Mouse (Mus musculus) hindbrain, embryonic 13.5 days (tissue): Measurements from ENCODE around the gene Stx16. TPM values are rescaled to one million over a fixed set of nuclear protein-coding genes. Genes with fewer than 3 reads are reported as not detected.
A peak's percentile ranks its signal among the peaks of the same experiment; 100 is the strongest.

Experiments
- ATAC-seq: fragments of 200-750 bp; cut with Nextera tagmentation; 2 replicates; pipeline ENCODE4 v1.8.0; 2017; ENCODE audit warnings: moderate TSS enrichment; ENCODE audit not compliant: low FRiP score
- H3K27ac ChIP-seq: fragments of 300-500 bp; sonication (generic); 2 replicates; pipeline ENCODE4 v1.5.1; 2015; ENCODE audit warnings: inconsistent platforms, mild to moderate bottlenecking, moderate library complexity
- H3K27me3 ChIP-seq: fragments of 300-500 bp; sonication (generic); 2 replicates; pipeline ENCODE4 v1.6.1; 2015; ENCODE audit warnings: mild to moderate bottlenecking, inconsistent platforms
- H3K36me3 ChIP-seq: fragments of 300-500 bp; sonication (generic); 2 replicates; pipeline ENCODE4 v1.6.1; 2015; ENCODE audit warnings: mild to moderate bottlenecking, inconsistent platforms
- H3K4me1 ChIP-seq: fragments of 300-500 bp; sonication (generic); replicated peaks from 2 replicates; pipeline ENCODE4 v1.6.1; 2015; ENCODE audit warnings: inconsistent platforms
- H3K4me2 ChIP-seq: fragments of 300-500 bp; sonication (generic); 2 replicates; pipeline ENCODE4 v1.6.1; 2015; ENCODE audit warnings: inconsistent platforms, mild to moderate bottlenecking, moderate library complexity
- H3K4me3 ChIP-seq: fragments of 300-500 bp; sonication (generic); 2 replicates; pipeline ENCODE4 v1.5.1; 2015; ENCODE audit warnings: mild to moderate bottlenecking, inconsistent platforms
- H3K9ac ChIP-seq: fragments of 300-500 bp; sonication (generic); 2 replicates; pipeline ENCODE4 v1.6.1; 2015; ENCODE audit warnings: mild to moderate bottlenecking, inconsistent platforms
- H3K9me3 ChIP-seq: fragments of 300-500 bp; sonication (generic); 2 replicates; pipeline ENCODE4 v1.6.1; 2016; ENCODE audit warnings: inconsistent platforms
- WGBS: fragments of 180-500 bp; shearing (Covaris S2); methylation state at CpG from one replicate; pipeline ENCODE4 v1.1.7; 2015; 5-methylcytosine and 5-hydroxymethylcytosine counted together
- polyA plus RNA-seq: library from polyadenylated mRNA; unstranded; fragments of >200 nt; fragmentation: Nextera tagmentation; extraction: Ambion mirVana; gene quantifications from 2 replicates; pipeline ENCODE4 v1.2.1, GENCODE M21; 2015

Gene Stx16
- 9.6 and 11.9 TPM in 2 replicates for polyA plus RNA-seq

DNA sequence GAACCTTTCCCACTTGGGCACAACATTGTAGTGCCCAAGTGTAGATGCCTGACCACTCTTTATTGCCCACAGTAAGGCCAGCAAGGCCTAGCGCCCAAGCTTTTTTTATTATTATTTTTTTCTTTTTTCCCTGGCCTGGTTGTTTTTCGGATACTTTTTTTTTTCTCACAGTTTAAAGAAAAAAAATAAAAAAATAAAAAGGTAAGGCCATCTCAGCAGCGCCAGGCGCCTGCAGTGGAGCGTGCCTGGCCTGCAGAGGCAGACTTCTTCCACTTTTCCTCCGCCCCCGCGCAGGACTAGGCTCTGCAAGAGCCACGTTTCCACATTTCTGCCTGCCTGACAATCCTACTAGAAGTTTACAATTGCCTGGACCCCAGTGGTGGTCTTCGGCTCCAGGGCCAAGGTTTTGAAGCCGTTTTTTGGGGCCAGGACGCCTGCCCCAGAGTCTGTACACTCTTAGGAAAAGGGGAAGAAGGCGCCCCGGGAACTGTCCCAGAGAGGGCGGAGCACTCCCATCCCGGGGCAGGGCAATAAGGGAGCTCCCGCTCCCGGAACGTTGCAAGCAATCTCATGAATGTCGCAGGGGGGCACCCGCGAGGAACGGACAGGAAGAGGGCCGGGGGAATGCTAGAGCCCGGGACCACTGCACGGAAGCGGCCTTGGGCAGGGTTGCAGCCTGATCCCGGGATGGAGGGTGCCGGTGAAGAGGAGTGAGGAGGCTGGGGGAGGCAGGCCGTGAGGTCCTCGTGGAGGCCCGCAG, at the start of gene Stx16:
TSS of gene Stx16 (plus strand) at position 636 of the 760 bp plus-strand sequence.
- H3K9ac ChIP-seq = peak within 1 kb of the TSS; percentile 78
- no peaks in the 10 kb centered on the region for H3K9me3 ChIP-seq
- ATAC-seq = peak; percentile 93
- WGBS = 2% methylated on average over 32 of the region's 32 CpGs
- H3K27ac ChIP-seq = peak within 1 kb of the TSS; percentile 90
- peak within 1 kb of the TSS; percentile 93 for H3K4me2 ChIP-seq
- no peaks in the 10 kb centered on the region for H3K36me3 ChIP-seq
- peak within 1 kb of the TSS; percentile 74 for H3K4me3 ChIP-seq
- H3K4me1 ChIP-seq = peaks cover 55% of the 10 kb centered on the region
- H3K27me3 ChIP-seq = no peaks in the 10 kb centered on the region

DNA sequence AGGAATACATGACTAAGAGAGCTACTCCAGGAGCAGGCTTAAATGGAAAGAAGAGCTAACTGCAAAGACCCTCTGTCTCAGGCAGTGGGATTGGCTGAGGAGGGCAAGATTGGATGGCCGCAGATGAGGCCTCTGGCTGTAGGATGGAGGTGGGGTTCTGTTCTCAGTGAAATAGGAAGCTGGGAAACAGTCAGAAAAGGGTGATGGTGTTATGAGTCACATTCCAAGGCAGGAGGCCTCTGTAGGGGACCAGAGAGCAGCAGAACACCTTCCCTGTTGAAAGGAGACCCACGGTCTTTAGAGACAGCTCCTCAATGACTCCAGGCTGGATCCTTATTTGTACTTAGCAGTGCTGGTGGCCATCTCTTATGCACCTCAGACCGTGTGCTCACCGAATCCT, 49.7 kb upstream of the Stx16 start:
- no peak for ATAC-seq
- H3K27ac ChIP-seq = no peak overlapping the region
- WGBS = 88% methylated on average over 4 of the region's 4 CpGs
- H3K27me3 ChIP-seq = no peaks in the 10 kb centered on the region
- H3K9ac ChIP-seq = no peak overlapping the region
- H3K4me2 ChIP-seq = no peak overlapping the region
- no peak overlapping the region for H3K4me3 ChIP-seq
- no peaks in the 10 kb centered on the region for H3K36me3 ChIP-seq
- H3K4me1 ChIP-seq = peaks cover 6% of the 10 kb centered on the region; the same call in 1 of the 2 replicates
- no peaks in the 10 kb centered on the region for H3K9me3 ChIP-seq

DNA sequence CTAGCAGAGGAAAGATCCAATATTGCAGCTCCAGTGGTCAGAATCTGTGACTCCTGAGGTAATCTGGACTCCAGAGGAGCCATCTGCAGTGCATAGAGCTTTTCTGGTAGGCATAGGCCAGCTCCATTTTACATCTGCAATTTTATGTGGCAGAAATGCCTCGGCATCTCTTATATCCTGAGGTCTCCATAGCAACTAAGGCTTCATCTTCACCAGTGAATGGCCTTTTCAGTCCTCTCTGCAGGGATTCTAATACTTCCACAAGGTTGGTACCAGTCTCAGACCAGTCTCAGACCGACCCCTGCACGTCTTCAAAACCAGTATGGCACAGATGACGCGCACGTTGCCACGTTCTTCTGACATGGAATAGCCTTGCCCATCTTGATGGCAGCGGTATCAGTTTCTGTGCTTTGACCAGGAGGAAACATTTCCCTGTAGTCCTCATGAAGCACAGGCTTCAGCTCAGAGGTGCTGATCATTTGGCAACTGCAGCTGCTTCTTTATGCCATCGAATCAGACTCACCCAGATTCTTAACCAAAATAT, 42.8 kb upstream of the Stx16 start:
- WGBS = 62% methylated on average over 9 of the region's 9 CpGs
- no peak overlapping the region for H3K4me2 ChIP-seq
- no peak overlapping the region for H3K27ac ChIP-seq
- no peaks in the 10 kb centered on the region for H3K36me3 ChIP-seq
- H3K4me1 ChIP-seq = peaks cover 4% of the 10 kb centered on the region; the same call in 1 of the 2 replicates
- H3K9ac ChIP-seq = no peak overlapping the region
- ATAC-seq = no peak
- no peak overlapping the region for H3K4me3 ChIP-seq
- no peaks in the 10 kb centered on the region for H3K27me3 ChIP-seq
- no peaks in the 10 kb centered on the region for H3K9me3 ChIP-seq

DNA sequence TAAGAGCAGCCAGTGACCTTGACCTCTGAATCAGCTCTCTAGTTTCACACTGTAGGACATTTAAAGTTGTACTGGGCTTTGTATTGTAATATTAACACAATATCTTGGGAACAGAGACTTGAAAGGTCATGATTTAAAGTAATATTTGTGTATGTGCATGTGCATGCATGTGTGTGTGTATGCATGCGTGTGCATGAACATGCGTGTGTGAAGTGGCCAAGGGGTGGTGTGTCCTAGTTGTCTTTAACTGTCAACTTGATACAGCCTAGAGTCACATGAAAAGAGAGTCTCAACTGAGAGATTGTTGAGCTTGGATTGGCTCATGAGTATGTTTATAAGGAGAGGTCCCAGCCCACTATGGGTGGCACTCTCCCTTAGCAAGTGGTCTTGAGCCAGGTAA, 28.5 kb upstream of the Stx16 start:
- Histone ChIP-seq H3K9me3 (no peaks in the 10 kb centered on the region), H3K4me1 (peaks cover 35% of the 10 kb centered on the region), H3K9ac (no peak overlapping the region), H3K27me3 (no peaks in the 10 kb centered on the region), H3K36me3 (no peaks in the 10 kb centered on the region), H3K4me2 (no peak overlapping the region), H3K4me3 (no peak overlapping the region), H3K27ac (no peak overlapping the region)
- ATAC-seq = no peak
- WGBS = 99% methylated on average over 2 of the region's 2 CpGs

DNA sequence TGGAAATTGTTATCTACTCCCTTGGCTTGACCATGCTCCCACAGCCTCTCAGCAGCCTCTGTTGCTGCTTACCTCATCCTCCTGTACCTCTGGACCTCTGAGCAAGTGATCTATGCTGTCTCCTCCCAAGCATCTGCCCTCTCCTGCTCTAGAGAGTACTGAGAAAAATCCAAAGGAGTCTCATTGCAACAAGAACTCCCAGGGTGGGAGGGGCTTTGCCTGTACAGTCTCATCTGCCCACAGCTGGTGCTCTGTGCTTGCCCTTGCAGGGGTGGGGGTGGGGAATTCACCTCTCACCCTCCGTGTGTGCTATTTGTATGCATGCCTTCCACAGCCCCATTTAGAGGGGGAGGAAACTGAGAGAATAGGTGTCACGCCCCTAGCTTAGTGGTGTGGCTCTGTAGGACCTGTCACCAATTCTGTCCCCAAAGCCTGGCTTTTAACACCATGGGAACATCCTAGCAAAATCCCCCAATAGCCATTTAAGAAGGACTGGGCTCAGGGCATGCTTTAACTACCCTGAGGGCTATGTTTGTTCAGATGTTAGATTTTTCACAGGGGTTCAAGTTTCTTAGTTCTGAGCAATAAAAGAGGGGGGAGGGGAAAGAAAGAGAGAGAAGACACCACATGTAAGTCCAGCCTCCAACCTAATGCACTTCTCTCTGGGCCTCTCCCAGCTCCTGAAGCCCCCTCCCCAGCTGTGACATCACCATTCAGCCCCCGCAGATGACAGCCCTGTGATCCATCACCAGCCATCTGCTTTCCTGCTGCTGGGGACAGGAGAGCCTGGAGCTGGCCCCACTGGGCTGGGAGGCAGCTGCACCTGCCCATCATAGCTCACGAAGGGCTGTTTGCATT, 26.4 kb upstream of the Stx16 start:
- no peaks in the 10 kb centered on the region for H3K36me3 ChIP-seq
- no peak overlapping the region for H3K4me3 ChIP-seq
- under 1% methylated on average over 4 of the region's 4 CpGs for WGBS
- no peaks in the 10 kb centered on the region for H3K27me3 ChIP-seq
- peak; percentile 90 for ATAC-seq
- H3K27ac ChIP-seq = peak overlapping the region; percentile 81
- no peak overlapping the region for H3K9ac ChIP-seq
- peaks cover 42% of the 10 kb centered on the region for H3K4me1 ChIP-seq
- H3K4me2 ChIP-seq = no peak overlapping the region
- no peaks in the 10 kb centered on the region for H3K9me3 ChIP-seq

DNA sequence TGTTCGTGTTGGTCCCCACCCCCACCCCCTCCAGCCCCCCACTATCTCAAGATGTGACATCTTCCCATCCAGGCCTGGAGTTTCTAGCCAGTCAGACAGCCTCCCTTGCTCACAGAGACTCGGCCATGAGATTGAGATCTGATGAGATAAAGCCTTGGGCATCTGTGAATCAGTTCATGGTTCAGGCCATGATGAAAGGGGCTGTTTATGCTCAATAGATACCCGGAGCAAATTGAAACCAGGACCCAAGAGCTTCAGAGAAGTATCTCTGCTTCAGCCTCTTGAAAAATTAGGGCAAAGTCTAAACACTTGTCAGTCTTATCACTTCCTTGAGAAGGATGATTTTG, 25.8 kb upstream of the Stx16 start:
- Histone ChIP-seq H3K9me3 (no peaks in the 10 kb centered on the region), H3K4me3 (no peak overlapping the region), H3K4me1 (peaks cover 42% of the 10 kb centered on the region), H3K36me3 (no peaks in the 10 kb centered on the region), H3K27me3 (no peaks in the 10 kb centered on the region), H3K27ac (peak overlapping the region; percentile 81), H3K9ac (no peak overlapping the region), H3K4me2 (no peak overlapping the region)
- WGBS = 1% methylated on average over 3 of the region's 3 CpGs
- no peak for ATAC-seq

DNA sequence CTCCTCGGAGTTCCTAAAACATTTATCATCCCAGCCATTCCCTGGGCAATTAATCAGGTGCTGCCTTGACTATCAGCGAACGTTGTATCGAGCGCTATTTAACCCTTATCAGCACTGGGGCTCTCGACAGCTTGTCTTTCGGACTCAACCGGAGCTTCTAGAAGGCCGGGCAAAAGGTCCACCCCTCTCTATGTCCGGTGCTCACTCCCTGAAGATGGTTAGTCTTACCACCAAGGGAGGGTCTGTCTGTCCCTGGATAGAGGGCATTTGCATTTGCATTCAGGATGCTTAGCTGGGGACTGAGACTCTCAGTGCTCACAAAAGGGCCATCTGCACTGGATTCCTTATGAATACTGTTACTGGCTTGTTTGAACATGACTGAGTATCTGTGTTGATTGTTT, 25.0 kb upstream of the Stx16 start:
- Histone ChIP-seq H3K9ac (no peak overlapping the region), H3K27ac (peak overlapping the region; percentile 81), H3K4me3 (no peak overlapping the region), H3K4me2 (peak overlapping the region; percentile 34), H3K27me3 (no peaks in the 10 kb centered on the region), H3K36me3 (no peaks in the 10 kb centered on the region), H3K4me1 (peaks cover 42% of the 10 kb centered on the region), H3K9me3 (no peaks in the 10 kb centered on the region; the same call in 1 of the 2 replicates)
- WGBS = 3% methylated on average over 10 of the region's 10 CpGs
- no peak for ATAC-seq

DNA sequence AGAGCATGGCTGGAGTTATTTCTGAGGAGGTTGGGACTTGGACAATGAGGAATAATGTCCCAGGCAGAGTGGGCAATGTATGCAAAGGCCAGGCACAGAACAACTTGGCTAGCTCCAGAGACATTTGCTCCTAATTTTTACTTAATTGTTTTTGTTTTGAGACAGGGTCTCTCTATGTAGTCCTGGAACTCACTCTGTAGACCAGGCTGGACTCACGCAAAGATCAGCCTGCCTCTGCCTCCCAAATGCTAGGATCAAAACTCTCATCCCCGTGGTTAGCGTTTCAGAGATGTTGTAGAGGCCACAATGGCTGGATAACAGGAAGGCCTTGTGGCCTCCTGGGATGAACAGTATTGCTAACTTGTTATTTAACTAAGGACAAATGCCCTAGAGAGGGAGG, 21.6 kb upstream of the Stx16 start:
- no peak overlapping the region for H3K4me3 ChIP-seq
- no peak overlapping the region for H3K27ac ChIP-seq
- no peak overlapping the region for H3K9ac ChIP-seq
- peaks cover 38% of the 10 kb centered on the region for H3K4me1 ChIP-seq
- H3K9me3 ChIP-seq = no peaks in the 10 kb centered on the region; the same call in 1 of the 2 replicates
- no peak overlapping the region for H3K4me2 ChIP-seq
- H3K36me3 ChIP-seq = no peaks in the 10 kb centered on the region
- 0 out of 2 replicates have a peak, but pooled peaks cover 3% of the 10 kb centered on the region for H3K27me3 ChIP-seq
- no peak for ATAC-seq
- 96% methylated on average over 3 of the region's 3 CpGs for WGBS

DNA sequence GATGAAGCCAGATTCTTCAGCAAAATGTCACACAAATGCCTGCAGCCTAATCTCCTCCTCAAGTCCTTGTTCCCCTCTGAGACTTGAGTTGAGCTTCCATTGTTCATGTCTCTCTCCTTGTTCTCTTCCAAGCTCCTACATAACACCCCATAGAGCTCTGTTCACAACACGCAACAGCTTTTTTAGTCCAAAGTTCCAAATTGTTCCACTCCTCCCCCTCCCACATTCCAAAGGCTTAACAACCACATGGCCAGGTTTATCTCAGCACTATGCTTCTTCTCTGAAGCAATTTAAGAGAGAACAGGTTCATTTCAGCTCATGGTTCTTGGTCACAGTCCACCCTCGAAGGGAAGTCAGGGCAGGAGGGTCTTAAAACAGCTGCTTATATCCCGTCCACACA, 18.4 kb upstream of the Stx16 start:
- ATAC-seq = no peak
- Histone ChIP-seq H3K9me3 (no peaks in the 10 kb centered on the region; the same call in 1 of the 2 replicates), H3K36me3 (no peaks in the 10 kb centered on the region), H3K4me3 (no peak overlapping the region), H3K27me3 (peaks cover 5% of the 10 kb centered on the region; the same call in 1 of the 2 replicates), H3K27ac (no peak overlapping the region), H3K9ac (no peak overlapping the region), H3K4me2 (no peak overlapping the region), H3K4me1 (peaks cover 12% of the 10 kb centered on the region; the same call in 1 of the 2 replicates)
- WGBS = 85% methylated on average over 3 of the region's 3 CpGs

DNA sequence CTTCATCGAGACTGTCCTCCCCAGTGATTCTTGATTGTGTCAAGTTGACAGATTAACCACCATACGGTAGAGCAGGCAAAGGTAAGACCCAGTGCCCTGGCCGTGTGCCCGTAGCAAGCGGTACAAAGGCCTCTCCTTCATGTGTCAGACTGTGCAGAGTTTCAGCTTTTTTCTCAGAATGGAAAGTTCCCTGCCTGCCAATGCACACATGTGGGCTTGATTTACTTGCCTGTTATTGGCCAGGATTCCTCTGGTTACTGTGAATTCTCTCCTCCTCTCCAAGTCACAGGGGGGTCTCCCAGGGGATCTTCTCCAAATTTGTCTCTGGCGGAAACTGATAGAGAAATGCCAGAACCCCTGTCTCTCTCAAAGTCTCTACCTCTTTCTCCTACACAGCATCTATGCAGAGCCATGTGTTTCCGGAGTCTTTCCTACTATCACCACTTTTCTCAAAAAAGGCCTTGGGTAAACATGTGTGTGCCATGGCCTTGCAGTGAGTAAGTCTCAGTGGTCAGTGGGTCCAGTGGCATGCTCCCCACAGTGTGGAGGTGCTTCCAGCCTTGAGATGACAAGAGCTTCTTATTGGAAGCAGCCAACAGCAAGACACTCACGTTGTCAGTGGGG, 17.7 kb upstream of the Stx16 start:
- ATAC-seq = no peak

DNA sequence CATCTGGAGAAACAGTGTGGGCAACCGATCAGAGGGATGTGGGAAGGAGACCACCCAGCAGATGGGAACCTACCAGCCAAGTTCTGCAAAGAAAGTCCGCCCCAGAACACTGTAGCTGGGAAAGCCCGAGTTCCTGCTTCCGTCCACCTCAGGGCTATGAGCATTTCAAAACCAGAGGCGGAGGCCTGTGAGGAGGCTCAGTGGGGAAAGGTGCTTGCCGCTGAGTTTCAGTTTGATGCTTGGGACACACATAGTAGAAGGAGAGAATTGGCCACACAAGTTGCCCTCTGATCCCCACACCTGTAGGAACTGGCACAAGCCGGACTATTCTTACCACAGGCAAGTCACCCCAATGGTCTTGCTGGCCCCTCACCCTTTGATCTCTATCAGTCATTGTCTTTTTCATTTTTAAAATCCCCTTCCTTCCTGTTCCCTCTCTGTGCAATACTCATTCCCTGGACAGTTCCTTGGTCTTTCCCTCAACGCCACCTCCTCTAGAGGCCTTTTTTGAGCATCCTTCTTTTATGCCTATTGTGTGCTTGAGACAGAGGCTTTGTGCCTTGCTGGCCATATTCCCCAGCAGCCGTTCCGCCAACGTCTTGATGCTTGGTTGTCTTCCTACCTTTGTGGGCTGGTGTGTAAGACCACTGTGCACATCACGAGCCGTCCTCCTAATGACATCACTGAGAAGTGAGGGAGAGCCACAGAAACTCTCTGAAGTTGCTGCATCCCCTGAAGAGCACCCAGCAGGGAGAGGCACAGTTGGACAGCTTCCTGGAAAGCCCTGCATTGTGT, 16.3 kb upstream of the Stx16 start:
- no peak overlapping the region for H3K27ac ChIP-seq
- H3K4me3 ChIP-seq = no peak overlapping the region
- peaks cover 5% of the 10 kb centered on the region; the same call in 1 of the 2 replicates for H3K27me3 ChIP-seq
- no peaks in the 10 kb centered on the region for H3K36me3 ChIP-seq
- H3K4me2 ChIP-seq = no peak overlapping the region
- H3K9me3 ChIP-seq = no peaks in the 10 kb centered on the region; the same call in 1 of the 2 replicates
- H3K9ac ChIP-seq = no peak overlapping the region
- 91% methylated on average over 13 of the region's 13 CpGs for WGBS
- ATAC-seq = no peak
- H3K4me1 ChIP-seq = 0 out of 2 replicates have a peak, but pooled peaks cover 8% of the 10 kb centered on the region

More for the DNA sequence above, 17.7 kb upstream of the Stx16 start:
- H3K4me2 ChIP-seq = no peak overlapping the region
- WGBS = 86% methylated on average over 8 of the region's 8 CpGs
- no peaks in the 10 kb centered on the region; the same call in 1 of the 2 replicates for H3K9me3 ChIP-seq
- H3K9ac ChIP-seq = no peak overlapping the region
- no peak overlapping the region for H3K4me3 ChIP-seq
- 0 out of 2 replicates have a peak, but pooled peaks cover 6% of the 10 kb centered on the region for H3K4me1 ChIP-seq
- no peaks in the 10 kb centered on the region for H3K36me3 ChIP-seq
- H3K27me3 ChIP-seq = peaks cover 5% of the 10 kb centered on the region; the same call in 1 of the 2 replicates
- no peak overlapping the region for H3K27ac ChIP-seq
